Mouse (Mus musculus): ENCODE results near the gene Syt1. TPM values are rescaled to one million over a fixed set of nuclear protein-coding genes. Genes with fewer than 3 reads are reported as not detected.

Syt1 gene
- polyA plus RNA-seq (2012; rRNA removed), result 1.2 and 1.8 TPM in 2 replicates

DNA sequence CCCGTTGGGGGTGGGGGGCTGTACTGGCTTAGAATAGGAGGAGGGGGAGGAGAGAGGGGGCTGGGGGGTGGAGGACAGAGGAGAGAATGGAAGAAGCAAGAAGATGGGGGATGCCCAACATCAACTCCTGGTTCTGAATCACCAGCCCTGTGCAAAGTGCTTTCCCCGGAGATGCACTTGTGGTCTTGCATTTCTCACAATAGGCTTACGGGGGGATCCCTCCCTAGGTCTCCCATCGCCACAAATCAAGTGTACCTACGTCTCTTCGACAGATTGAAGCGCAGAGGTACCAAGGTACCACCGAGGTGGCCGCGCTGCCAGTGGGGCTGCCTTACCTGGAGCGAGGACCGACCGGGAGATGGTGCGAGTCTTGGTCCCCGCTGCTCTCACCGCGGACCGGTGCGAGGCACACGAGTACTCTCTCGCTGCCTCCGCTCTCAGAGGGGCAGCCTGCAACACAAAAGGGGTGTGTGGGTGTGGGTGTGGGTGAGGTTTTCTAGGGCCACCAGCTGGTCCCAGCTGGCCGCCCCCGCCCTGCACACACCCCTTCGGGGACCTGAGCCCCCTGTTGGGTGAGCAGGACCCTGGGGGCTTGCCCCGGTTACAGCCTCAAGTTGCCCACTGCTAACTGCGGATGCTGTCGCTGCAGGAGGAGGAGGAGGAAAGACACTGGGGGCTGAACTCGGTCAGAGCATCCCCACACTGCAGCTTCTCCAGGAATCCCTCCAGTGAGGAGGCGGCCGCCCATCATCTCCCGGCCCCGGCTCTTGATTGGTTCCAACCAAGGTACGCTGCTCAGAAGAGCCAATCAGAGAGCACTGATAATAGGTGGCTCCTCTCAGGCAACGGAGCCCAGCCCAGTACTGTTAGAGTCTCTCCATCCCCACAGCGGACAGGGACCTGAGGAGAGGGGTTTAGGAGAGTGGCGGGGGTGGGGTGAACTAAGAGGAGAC lies at the start of gene Syt1:
Syt1 (minus strand) TSS at position 742 of the 953 bp plus-strand sequence.

DNA sequence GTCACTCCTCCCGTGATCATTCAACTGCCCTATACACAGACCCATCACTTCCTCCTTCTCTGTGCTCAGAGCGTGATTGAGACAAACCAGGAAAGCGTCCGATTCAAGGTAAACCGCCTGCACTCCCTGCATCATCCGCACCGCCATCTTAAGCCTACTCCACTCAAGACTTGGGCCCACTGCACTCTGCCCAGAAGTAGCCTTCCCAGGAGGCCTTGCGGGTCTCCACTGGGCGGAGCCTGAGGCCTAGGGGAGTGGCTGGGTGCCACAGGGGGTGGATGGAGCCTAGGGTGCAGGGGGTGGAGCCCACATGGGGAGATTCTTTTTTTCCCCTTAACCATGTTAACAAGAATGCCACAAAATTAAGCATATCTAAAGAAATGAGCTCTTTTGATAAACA lies 310.8 kb downstream of the Syt1 start, which contains the start of gene Gm5136:
Gm5136 (minus strand) TSS at position 215 of the 400 bp plus-strand sequence.

